Mouse (Mus musculus): Measurements from ENCODE around the gene Pla2g7.

DNA sequence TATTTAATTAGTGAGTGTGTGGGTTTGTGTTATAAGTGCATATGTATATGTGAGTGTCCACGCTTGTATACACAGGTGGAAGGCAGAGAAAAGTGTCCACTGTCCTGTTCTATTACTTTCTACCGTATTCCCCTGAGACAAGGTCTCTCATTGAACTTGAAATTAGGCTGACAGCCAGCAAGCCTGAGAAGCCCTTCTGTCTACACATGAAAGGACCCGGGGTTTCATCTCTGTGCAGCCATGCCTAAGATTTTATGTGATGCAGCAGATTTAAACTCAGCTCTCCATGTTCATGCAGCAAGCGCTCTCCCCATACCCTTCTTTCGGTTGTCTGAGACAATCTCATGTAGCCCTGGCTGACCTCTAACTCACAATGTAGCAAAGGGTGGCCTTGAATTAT is 22.6 kb downstream of the Pla2g7 start:
- no peak for TF ChIP-seq POLR2A (IDR thresholded peaks at IDR 0.05; ENCODE audit: control insufficient read depth, low read depth, low read length)
- no peak for TF ChIP-seq CTCF (IDR thresholded peaks at IDR 0.05; ENCODE audit: control insufficient read depth, insufficient read depth, insufficient replicate concordance, low read depth, low read length)
